ENCODE assay signal across 20 mouse cellular contexts in genomic region chr3:71919865-71920264, GRCm38 (mm10).
DNase-seq lines count a peak whose midpoint lies in the region; ATAC-seq and TF ChIP-seq lines count a peak whose summit lies in the region.
"Had no signal": no experiment of that assay in that cellular context is flagged by ENCODE, and none has a peak within 500 bp of the region (broad histone marks: within the 10 kb centered on the region; RNA-seq: fewer than 3 reads in every experiment).

No protein-coding gene starts in this region.

- DNase-seq in forebrain, embryonic 10.5 days (ENCODE audit: extremely low spot score, low spot score): no peak
- peak; percentile 23 for DNase-seq in hindbrain, postnatal 0 days (ENCODE audit: low spot score)
- peak; percentile 2 for DNase-seq in midbrain, postnatal 0 days (ENCODE audit: low spot score)
- no peak for DNase-seq in midbrain, embryonic 10.5 days (ENCODE audit: low spot score)
- no peak for DNase-seq in gastrocnemius, adult 2 months
- DNase-seq: adrenal gland, postnatal 14 days; cerebellum, adult 11 months; cerebellum, adult 8-10 months; cerebellum, postnatal 14 days; embryo, embryonic 11 days; gastrocnemius, postnatal 25 days; kidney, adult 18-20 months had no signal

- H3K36me3 ChIP-seq in forebrain, embryonic 13.5 days (ENCODE audit: poor library complexity, severe bottlenecking): no peaks in the 10 kb centered on the region
- H3K36me3 ChIP-seq in forebrain, embryonic 10.5 days (replicated peaks): no peaks in the 10 kb centered on the region
- no peaks in the 10 kb centered on the region for H3K36me3 ChIP-seq in hindbrain, postnatal 0 days (ENCODE audit: insufficient read depth, low read length)
- no peaks in the 10 kb centered on the region for H3K36me3 ChIP-seq in hindbrain, embryonic 12.5 days
- no peaks in the 10 kb centered on the region for H3K36me3 ChIP-seq in midbrain, postnatal 0 days (ENCODE audit: insufficient read depth, low read length)
- H3K36me3 ChIP-seq in midbrain, embryonic 10.5 days: no peaks in the 10 kb centered on the region
- H3K36me3 ChIP-seq in forebrain, embryonic 16.5 days (ENCODE audit: control insufficient read depth, insufficient read depth): no peaks in the 10 kb centered on the region
- H3K36me3 ChIP-seq: embryonic facial prominence, embryonic 12.5 days; heart, embryonic 12.5 days; hindbrain, embryonic 10.5 days; intestine, embryonic 15.5 days had no signal

- no peak overlapping the region for H3K27ac ChIP-seq in forebrain, embryonic 13.5 days
- H3K27ac ChIP-seq in forebrain, embryonic 10.5 days: no peak overlapping the region
- no peak overlapping the region for H3K27ac ChIP-seq in hindbrain, postnatal 0 days
- no peak overlapping the region for H3K27ac ChIP-seq in hindbrain, embryonic 12.5 days
- H3K27ac ChIP-seq in midbrain, postnatal 0 days (ENCODE audit: low read depth, low read length): no peak overlapping the region
- H3K27ac ChIP-seq in midbrain, embryonic 10.5 days (replicated peaks): no peak overlapping the region
- no peak overlapping the region for H3K27ac ChIP-seq in forebrain, embryonic 16.5 days (ENCODE audit: low read length)
- H3K27ac ChIP-seq in gastrocnemius, adult 2 months: no peak overlapping the region
- H3K27ac ChIP-seq: embryonic facial prominence, embryonic 12.5 days; hindbrain, embryonic 10.5 days; intestine, embryonic 15.5 days had no signal

- no peaks in the 10 kb centered on the region for H3K27me3 ChIP-seq in forebrain, embryonic 13.5 days
- H3K27me3 ChIP-seq in forebrain, embryonic 10.5 days (ENCODE audit: poor library complexity, severe bottlenecking): no peaks in the 10 kb centered on the region
- H3K27me3 ChIP-seq in hindbrain, postnatal 0 days (ENCODE audit: insufficient read depth, low read length): no peaks in the 10 kb centered on the region
- H3K27me3 ChIP-seq in hindbrain, embryonic 12.5 days: no peaks in the 10 kb centered on the region
- H3K27me3 ChIP-seq in midbrain, postnatal 0 days (ENCODE audit: insufficient read depth, low read length): no peaks in the 10 kb centered on the region
- no peaks in the 10 kb centered on the region for H3K27me3 ChIP-seq in midbrain, embryonic 10.5 days (ENCODE audit: low read depth, poor library complexity, severe bottlenecking)
- no peaks in the 10 kb centered on the region for H3K27me3 ChIP-seq in forebrain, embryonic 16.5 days (replicated peaks; ENCODE audit: control insufficient read depth, insufficient read depth, low read length)
- H3K27me3 ChIP-seq: embryonic facial prominence, embryonic 12.5 days; heart, embryonic 12.5 days; intestine, embryonic 15.5 days had no signal

- no peak overlapping the region for H3K4me3 ChIP-seq in forebrain, embryonic 13.5 days
- H3K4me3 ChIP-seq in forebrain, embryonic 10.5 days: no peak overlapping the region
- no peak overlapping the region for H3K4me3 ChIP-seq in hindbrain, postnatal 0 days (ENCODE audit: low read length)
- no peak overlapping the region for H3K4me3 ChIP-seq in hindbrain, embryonic 12.5 days
- H3K4me3 ChIP-seq in midbrain, postnatal 0 days (ENCODE audit: low read depth, low read length): no peak overlapping the region
- H3K4me3 ChIP-seq in midbrain, embryonic 10.5 days: no peak overlapping the region
- H3K4me3 ChIP-seq in forebrain, embryonic 16.5 days (replicated peaks; ENCODE audit: low read length): no peak overlapping the region
- no peak overlapping the region for H3K4me3 ChIP-seq in gastrocnemius, adult 2 months
- H3K4me3 ChIP-seq: embryonic facial prominence, embryonic 12.5 days; heart, embryonic 12.5 days; hindbrain, embryonic 10.5 days; intestine, embryonic 15.5 days had no signal

- intact Hi-C loops in gastrocnemius, adult 2 months (cut with DNase I): no loop called here

- H3K4me1 ChIP-seq in forebrain, embryonic 13.5 days: no peaks in the 10 kb centered on the region
- H3K4me1 ChIP-seq in forebrain, embryonic 10.5 days: no peaks in the 10 kb centered on the region
- no peaks in the 10 kb centered on the region for H3K4me1 ChIP-seq in hindbrain, postnatal 0 days (ENCODE audit: insufficient read depth, low read length)
- no peaks in the 10 kb centered on the region for H3K4me1 ChIP-seq in hindbrain, embryonic 12.5 days
- H3K4me1 ChIP-seq in midbrain, postnatal 0 days (ENCODE audit: insufficient read depth, low read length): no peaks in the 10 kb centered on the region
- no peaks in the 10 kb centered on the region for H3K4me1 ChIP-seq in midbrain, embryonic 10.5 days
- no peaks in the 10 kb centered on the region for H3K4me1 ChIP-seq in forebrain, embryonic 16.5 days (replicated peaks; ENCODE audit: control insufficient read depth, insufficient read depth, low read length)
- H3K4me1 ChIP-seq: embryonic facial prominence, embryonic 12.5 days; heart, embryonic 12.5 days; hindbrain, embryonic 10.5 days; intestine, embryonic 15.5 days had no signal

- H3K9me3 ChIP-seq in forebrain, embryonic 13.5 days (replicated peaks): no peaks in the 10 kb centered on the region
- H3K9me3 ChIP-seq in forebrain, embryonic 10.5 days: no peaks in the 10 kb centered on the region
- no peaks in the 10 kb centered on the region for H3K9me3 ChIP-seq in hindbrain, postnatal 0 days (ENCODE audit: low read length)
- H3K9me3 ChIP-seq in hindbrain, embryonic 12.5 days (replicated peaks): no peaks in the 10 kb centered on the region
- no peaks in the 10 kb centered on the region for H3K9me3 ChIP-seq in midbrain, postnatal 0 days (ENCODE audit: low read length)
- no peaks in the 10 kb centered on the region for H3K9me3 ChIP-seq in midbrain, embryonic 10.5 days (replicated peaks)
- H3K9me3 ChIP-seq in forebrain, embryonic 16.5 days (ENCODE audit: control insufficient read depth, low read length): no peaks in the 10 kb centered on the region
- H3K9me3 ChIP-seq: embryonic facial prominence, embryonic 12.5 days; heart, embryonic 12.5 days; hindbrain, embryonic 10.5 days; intestine, embryonic 15.5 days had no signal

- no peak overlapping the region for H3K9ac ChIP-seq in forebrain, embryonic 13.5 days
- no peak overlapping the region for H3K9ac ChIP-seq in hindbrain, postnatal 0 days (replicated peaks; ENCODE audit: low read length)
- no peak overlapping the region for H3K9ac ChIP-seq in hindbrain, embryonic 12.5 days
- H3K9ac ChIP-seq in midbrain, postnatal 0 days (replicated peaks; ENCODE audit: low read length, poor library complexity, severe bottlenecking): no peak overlapping the region
- H3K9ac ChIP-seq in forebrain, embryonic 16.5 days (replicated peaks; ENCODE audit: low read depth, low read length): no peak overlapping the region
- H3K9ac ChIP-seq: embryonic facial prominence, embryonic 12.5 days; heart, embryonic 12.5 days; intestine, embryonic 15.5 days had no signal

- 57% methylated on average over 3 of the region's 3 CpGs for WGBS in forebrain, embryonic 13.5 days
- WGBS in forebrain, embryonic 10.5 days: 83% methylated on average over 3 of the region's 3 CpGs
- 55% methylated on average over 3 of the region's 3 CpGs for WGBS in hindbrain, postnatal 0 days
- 51% methylated on average over 3 of the region's 3 CpGs for WGBS in hindbrain, embryonic 12.5 days
- 67% methylated on average over 3 of the region's 3 CpGs for WGBS in midbrain, postnatal 0 days
- WGBS in midbrain, embryonic 10.5 days: 82% methylated on average over 3 of the region's 3 CpGs
- 35% methylated on average over 3 of the region's 3 CpGs for whole genome bisulfite sequencing in forebrain, embryonic 16.5 days

- TF ChIP-seq CTCF in hindbrain, postnatal 0 days (IDR thresholded peaks at IDR 0.05; ENCODE audit: low read depth): no peak
- no peak for TF ChIP-seq CTCF in midbrain, postnatal 0 days (IDR thresholded peaks at IDR 0.05)
- no peak for TF ChIP-seq CTCF in gastrocnemius, adult 2 months (IDR thresholded peaks at IDR 0.05)

- no peak overlapping the region for H3K4me2 ChIP-seq in forebrain, embryonic 13.5 days
- H3K4me2 ChIP-seq in hindbrain, postnatal 0 days (ENCODE audit: low read depth, low read length): no peak overlapping the region
- H3K4me2 ChIP-seq in hindbrain, embryonic 12.5 days (replicated peaks): no peak overlapping the region
- no peak overlapping the region for H3K4me2 ChIP-seq in midbrain, postnatal 0 days (ENCODE audit: low read depth, low read length, poor library complexity, severe bottlenecking)
- H3K4me2 ChIP-seq in forebrain, embryonic 16.5 days (ENCODE audit: low read length): no peak overlapping the region
- H3K4me2 ChIP-seq: embryonic facial prominence, embryonic 12.5 days; heart, embryonic 12.5 days; intestine, embryonic 15.5 days had no signal

- peak; percentile 72 for ATAC-seq in forebrain, embryonic 13.5 days
- no peak for ATAC-seq in hindbrain, postnatal 0 days
- no peak for ATAC-seq in hindbrain, embryonic 12.5 days (ENCODE audit: low FRiP score)
- ATAC-seq in midbrain, postnatal 0 days (ENCODE audit: low FRiP score): no peak
- peak; percentile 85 for ATAC-seq in forebrain, embryonic 16.5 days
- ATAC-seq: activated CD4-positive, CD25-positive, alpha-beta regulatory T cell, adult 4 months; intestine, embryonic 15.5 days had no signal

Comparison
In these comparisons a context has a peak if more than half of its experiments do, and no peak if none do; other contexts are left out.
1. DNase-seq: peak in hindbrain, postnatal 0 days (single experiment) and midbrain, postnatal 0 days (single experiment); none in forebrain, embryonic 10.5 days (single experiment), midbrain, embryonic 10.5 days (single experiment) and gastrocnemius, adult 2 months (single experiment).
2. ATAC-seq: peak in forebrain, embryonic 13.5 days (single experiment) and forebrain, embryonic 16.5 days (single experiment); none in hindbrain, postnatal 0 days (single experiment), hindbrain, embryonic 12.5 days (single experiment) and midbrain, postnatal 0 days (single experiment).